Mouse (Mus musculus) MEL (cell line): ENCODE results near the gene Calhm3. TPM values are rescaled to one million over a fixed set of nuclear protein-coding genes. Genes with fewer than 3 reads are reported as not detected.
A peak's percentile ranks its signal among the peaks of the same experiment; 100 is the strongest.

Experiments used
- DNase-seq: peaks from one replicate; pipeline ENCODE4 v3.0.0; 2011; ENCODE audit warnings: low read depth, low spot score
- H3K27ac ChIP-seq: 2 replicates; pipeline ENCODE4 v1.5.1; 2012; ENCODE audit warnings: low read depth, mild to moderate bottlenecking, control low read depth, low read length, moderate library complexity; ENCODE audit not compliant: control insufficient read depth
- H3K27me3 ChIP-seq, 2 experiments: fragments of 150-350 bp in 1 of 2; sonication (generic) in 1 of 2; 2 replicates each; pipeline ENCODE4 v1.6.1; 2012; ENCODE audit warnings: low read length in 2 of 2, mild to moderate bottlenecking in 2 of 2, improper control_type of control experiment in 1 of 2, moderate library complexity in 1 of 2; ENCODE audit not compliant: insufficient read depth in 2 of 2, control insufficient read depth in 1 of 2
- H3K36me3 ChIP-seq, 2 experiments: 2 replicates each; pipeline ENCODE4 v1.6.1; 2012 to 2014; ENCODE audit warnings: low read length in 2 of 2, improper control_type of control experiment in 1 of 2, inconsistent platforms in 1 of 2, mild to moderate bottlenecking in 1 of 2; ENCODE audit not compliant: insufficient read depth in 2 of 2, control insufficient read depth in 1 of 2
- H3K4me1 ChIP-seq, 2 experiments: fragments of 150-350 bp in 1 of 2; sonication (generic) in 1 of 2; 2 replicates each; pipeline ENCODE4 v1.6.1; 2012; ENCODE audit warnings: low read length in 2 of 2, improper control_type of control experiment in 1 of 2, mild to moderate bottlenecking in 1 of 2; ENCODE audit not compliant: insufficient read depth in 2 of 2, control insufficient read depth in 1 of 2
- H3K4me3 ChIP-seq, 2 experiments: fragments of 150-350 bp in 1 of 2; sonication (generic) in 1 of 2; 2 replicates each; pipeline ENCODE4 v1.5.1; 2012; ENCODE audit warnings: low read depth in 2 of 2, low read length in 2 of 2, mild to moderate bottlenecking in 2 of 2, moderate library complexity in 2 of 2, control low read depth in 1 of 2, improper control_type of control experiment in 1 of 2; ENCODE audit not compliant: control insufficient read depth in 1 of 2, insufficient read depth in 1 of 2
- H3K79me2 ChIP-seq: 2 replicates; pipeline ENCODE4 v1.6.1; 2012; ENCODE audit warnings: mild to moderate bottlenecking, low read length, moderate library complexity; ENCODE audit not compliant: control insufficient read depth, poor library complexity, insufficient read depth
- H3K9ac ChIP-seq: 2 replicates; pipeline ENCODE4 v1.6.1; 2012; ENCODE audit warnings: low read depth, mild to moderate bottlenecking, control low read depth, low read length, moderate library complexity; ENCODE audit not compliant: control insufficient read depth, poor library complexity, severe bottlenecking
- H3K9me3 ChIP-seq: fragments of 150-350 bp; sonication (generic); replicated peaks from 2 replicates; pipeline ENCODE4 v1.6.1; 2012; ENCODE audit warnings: mild to moderate bottlenecking, low read length, improper control_type of control experiment, moderate library complexity; ENCODE audit not compliant: insufficient read depth
- BHLHE40 ChIP-seq: IDR thresholded peaks from 2 replicates; pipeline ENCODE4 v1.6.1; 2012; ENCODE audit warnings: low read depth, mild to moderate bottlenecking, inconsistent platforms, low read length, improper control_type of control experiment, borderline replicate concordance
- CHD1 ChIP-seq: IDR thresholded peaks from 2 replicates; pipeline ENCODE4 v1.6.1; 2012; ENCODE audit warnings: low read depth, mild to moderate bottlenecking, inconsistent platforms, low read length, improper control_type of control experiment
- CTCF ChIP-seq, 3 experiments: IDR thresholded peaks in 2 of 3; conservative IDR thresholded peaks in 1 of 3; 2 replicates each; pipeline ENCODE4 v1.5.1; 2011 to 2012; ENCODE audit warnings: low read length in 3 of 3, low read depth in 2 of 3, mild to moderate bottlenecking in 2 of 3, improper control_type of control experiment in 1 of 3, inconsistent platforms in 1 of 3, mixed read lengths in 1 of 3, moderate library complexity in 1 of 3; ENCODE audit not compliant: control insufficient read depth in 1 of 3, insufficient read depth in 1 of 3, poor library complexity in 1 of 3, severe bottlenecking in 1 of 3
- E2F4 ChIP-seq: IDR thresholded peaks from 2 replicates; pipeline ENCODE4 v1.6.1; 2011; ENCODE audit warnings: low read depth, low read length, improper control_type of control experiment, borderline replicate concordance
- ELF1 ChIP-seq: IDR thresholded peaks from 2 replicates; pipeline ENCODE4 v1.6.1; 2014; ENCODE audit warnings: low read depth, mild to moderate bottlenecking, inconsistent platforms, low read length, improper control_type of control experiment, moderate library complexity
- EP300 ChIP-seq, 2 experiments: IDR thresholded peaks; 2 replicates each; pipeline ENCODE4 v1.6.1; 2011; ENCODE audit warnings: improper control_type of control experiment in 2 of 2, low read length in 2 of 2, low read depth in 1 of 2, mild to moderate bottlenecking in 1 of 2
- ETS1 ChIP-seq: IDR thresholded peaks from 2 replicates; pipeline ENCODE4 v1.6.1; 2012; ENCODE audit warnings: low read depth, mild to moderate bottlenecking, inconsistent platforms, low read length, improper control_type of control experiment, moderate library complexity
- GABPA ChIP-seq: IDR thresholded peaks from 2 replicates; pipeline ENCODE4 v1.6.1; 2012; ENCODE audit warnings: low read depth, mild to moderate bottlenecking, inconsistent platforms, low read length, improper control_type of control experiment, moderate library complexity
- GATA1 ChIP-seq: IDR thresholded peaks from 2 replicates; pipeline ENCODE4 v1.6.1; 2011; ENCODE audit warnings: low read depth, low read length, improper control_type of control experiment
- JUND ChIP-seq: IDR thresholded peaks from 2 replicates; pipeline ENCODE4 v1.6.1; 2011; ENCODE audit warnings: low read depth, mild to moderate bottlenecking, improper control_type of control experiment, low read length
- KAT2A ChIP-seq: conservative IDR thresholded peaks from 2 replicates; pipeline ENCODE4 v1.6.1; 2012; ENCODE audit warnings: low read depth, low read length, improper control_type of control experiment, inconsistent platforms
- MAFK ChIP-seq: IDR thresholded peaks from 2 replicates; pipeline ENCODE4 v1.6.1; 2011; ENCODE audit warnings: low read depth, mild to moderate bottlenecking, low read length, improper control_type of control experiment, borderline replicate concordance
- MAZ ChIP-seq: IDR thresholded peaks from 2 replicates; pipeline ENCODE4 v1.6.1; 2012; ENCODE audit warnings: low read depth, mild to moderate bottlenecking, inconsistent platforms, low read length, improper control_type of control experiment
- MEF2A ChIP-seq: IDR thresholded peaks from 2 replicates; pipeline ENCODE4 v1.6.1; 2014; ENCODE audit warnings: low read depth, mild to moderate bottlenecking, inconsistent platforms, low read length, improper control_type of control experiment; ENCODE audit not compliant: poor library complexity, insufficient replicate concordance, severe bottlenecking; ENCODE audit errors: extremely low read depth
- MYB ChIP-seq: IDR thresholded peaks from 2 replicates; pipeline ENCODE4 v1.6.1; 2011; ENCODE audit warnings: mild to moderate bottlenecking, low read depth, low read length, improper control_type of control experiment
- MYC ChIP-seq: IDR thresholded peaks from 2 replicates; pipeline ENCODE4 v1.6.1; 2011; ENCODE audit warnings: low read depth, mild to moderate bottlenecking, low read length, improper control_type of control experiment, moderate library complexity
- NELFE ChIP-seq: IDR thresholded peaks from 2 replicates; pipeline ENCODE4 v1.6.1; 2011; ENCODE audit warnings: low read depth, low read length, improper control_type of control experiment
- NRF1 ChIP-seq: IDR thresholded peaks from 2 replicates; pipeline ENCODE4 v1.6.1; 2014; ENCODE audit warnings: low read depth, mild to moderate bottlenecking, inconsistent platforms, low read length, improper control_type of control experiment, moderate library complexity; ENCODE audit not compliant: poor library complexity, insufficient read depth, severe bottlenecking
- POLR2AphosphoS2 ChIP-seq: IDR thresholded peaks from 2 replicates; pipeline ENCODE4 v1.6.1; 2011; ENCODE audit warnings: low read length, improper control_type of control experiment
- RAD21 ChIP-seq: IDR thresholded peaks from 2 replicates; pipeline ENCODE4 v1.6.1; 2011; ENCODE audit warnings: mild to moderate bottlenecking, low read depth, low read length, improper control_type of control experiment
- RCOR1 ChIP-seq: IDR thresholded peaks from 2 replicates; pipeline ENCODE4 v1.6.1; 2012; ENCODE audit warnings: low read depth, mild to moderate bottlenecking, inconsistent platforms, low read length, improper control_type of control experiment
- SIN3A ChIP-seq: IDR thresholded peaks from 2 replicates; pipeline ENCODE4 v1.6.1; 2012; ENCODE audit warnings: low read length, improper control_type of control experiment, inconsistent platforms
- SMC3 ChIP-seq: IDR thresholded peaks from 2 replicates; pipeline ENCODE4 v1.6.1; 2011; ENCODE audit warnings: low read depth, low read length, improper control_type of control experiment
- TAL1 ChIP-seq: IDR thresholded peaks from 2 replicates; pipeline ENCODE4 v1.6.1; 2012; ENCODE audit warnings: mild to moderate bottlenecking, inconsistent platforms, low read length, moderate library complexity, mixed read lengths
- TBP ChIP-seq: IDR thresholded peaks from 2 replicates; pipeline ENCODE4 v1.8.0; 2011; ENCODE audit warnings: low read depth, low read length, improper control_type of control experiment
- TCF12 ChIP-seq: IDR thresholded peaks from 2 replicates; pipeline ENCODE4 v1.6.1; 2014; ENCODE audit warnings: low read depth, mild to moderate bottlenecking, inconsistent platforms, low read length, improper control_type of control experiment, moderate library complexity
- UBTF ChIP-seq: IDR thresholded peaks from 2 replicates; pipeline ENCODE4 v1.6.1; 2012; ENCODE audit warnings: low read depth, mild to moderate bottlenecking, inconsistent platforms, low read length, improper control_type of control experiment, moderate library complexity, borderline replicate concordance; ENCODE audit not compliant: insufficient read depth
- USF1 ChIP-seq: IDR thresholded peaks from 2 replicates; pipeline ENCODE4 v1.6.1; 2014; ENCODE audit warnings: low read depth, mild to moderate bottlenecking, inconsistent platforms, low read length, improper control_type of control experiment, moderate library complexity
- USF2 ChIP-seq, 2 experiments: IDR thresholded peaks; 2 replicates each; pipeline ENCODE4 v1.6.1; 2011 to 2012; ENCODE audit warnings: improper control_type of control experiment in 2 of 2, low read length in 2 of 2, borderline replicate concordance in 1 of 2, inconsistent platforms in 1 of 2, low read depth in 1 of 2, mild to moderate bottlenecking in 1 of 2; ENCODE audit not compliant: insufficient read depth in 1 of 2
- ZKSCAN1 ChIP-seq: IDR thresholded peaks from 2 replicates; pipeline ENCODE4 v1.6.1; 2012; ENCODE audit warnings: low read depth, mild to moderate bottlenecking, inconsistent platforms, low read length, improper control_type of control experiment, moderate library complexity
- ZMIZ1 ChIP-seq: IDR thresholded peaks from 2 replicates; pipeline ENCODE4 v1.6.1; 2012; ENCODE audit warnings: low read depth, mild to moderate bottlenecking, inconsistent platforms, low read length, improper control_type of control experiment, moderate library complexity
- ZNF384 ChIP-seq: IDR thresholded peaks from 2 replicates; pipeline ENCODE4 v1.6.1; 2012; ENCODE audit warnings: low read depth, mild to moderate bottlenecking, inconsistent platforms, low read length, improper control_type of control experiment
- polyA plus RNA-seq, 2 experiments: library from polyadenylated mRNA; stranded (reverse) in 1 of 2; unstranded in 1 of 2; fragments of >175 nt in 1 of 2; fragments of >200 nt in 1 of 2; gene quantifications; 2 replicates each; pipeline versions ENCODE4 v1.2.1 to v1.2.4; 2012; ENCODE audit warnings: low replicate concordance in 2 of 2, low read depth in 1 of 2; ENCODE audit not compliant: insufficient read length in 2 of 2, insufficient read depth in 1 of 2, missing spikeins in 1 of 2
- total RNA-seq: library from RNA; depleted of rRNA; stranded (reverse); fragments of 300-350 nt; gene quantifications from 2 replicates; pipeline ENCODE4 v1.2.3, GENCODE M21; 2012

Gene Calhm3
- total and polyA plus RNA-seq, 3 experiments: not detected

- peak; percentile 52; the same call in 1 of the 2 replicates for TF ChIP-seq BHLHE40
- TF ChIP-seq MYB: no peak
- TF ChIP-seq MAZ: peak; percentile 54; the same call in 1 of the 2 replicates
- TF ChIP-seq ZKSCAN1: no peak
- no peak for TF ChIP-seq MAFK
- peak; percentile 64; the same call in 1 of the 2 replicates for TF ChIP-seq MYC
- no peak for TF ChIP-seq MEF2A
- TF ChIP-seq TCF12: peak; percentile 42; the same call in 1 of the 2 replicates
- no peak for TF ChIP-seq GATA1
- no peak for TF ChIP-seq TAL1
- 0 out of 2 replicates have a peak, but pooled peaks have one; percentile 26 for TF ChIP-seq CHD1
- 0 out of 2 replicates have a peak, but pooled peaks have one; percentile 23 for TF ChIP-seq GABPA
- TF ChIP-seq ELF1: peak; percentile 68; the same call in 1 of the 2 replicates
- TF ChIP-seq E2F4: no peak
These were observed 11.3 kb upstream of the Calhm3 start (continued) for GRCm38 (mm10) chr19:47168793-47169412.

GRCm38 (mm10) chr19:47168223-47168622 is 10.7 kb upstream of the Calhm3 start:
- peak overlapping the region; percentile 59 to 73 for H3K4me3 ChIP-seq
- H3K9me3 ChIP-seq: no peaks in the 10 kb centered on the region
- peak overlapping the region; percentile 66 for H3K9ac ChIP-seq
- TF ChIP-seq NELFE (no peak; the same call in 1 of the 2 replicates), TCF12 (no peak), MAZ (no peak), MAFK (no peak), CTCF (IDR thresholded peaks at IDR 0.05 in 2 of 3, conservative IDR thresholded peaks at IDR 0.05 in 1 of 3; ENCODE audit: control insufficient read depth in 1 of 3, insufficient read depth in 1 of 3, low read depth in 2 of 3, low read length in 3 of 3, poor library complexity in 1 of 3, severe bottlenecking in 1 of 3) (peak; percentile 61 to 98 (median 93)), RCOR1 (no peak), JUND (no peak), POLR2AphosphoS2 (no peak), MYC (no peak), ELF1 (no peak), ZKSCAN1 (no peak), NRF1 (no peak), EP300 (IDR thresholded peaks at IDR 0.05; ENCODE audit: low read depth in 1 of 2, low read length in 2 of 2) (no peak), ZNF384 (no peak), TBP (no peak), SMC3 (peak; percentile 74), KAT2A (no peak), ETS1 (no peak), SIN3A (peak; percentile 54), UBTF (no peak), RAD21 (peak; percentile 88), TAL1 (no peak), USF2 (IDR thresholded peaks at IDR 0.05; ENCODE audit: borderline replicate concordance in 1 of 2, insufficient read depth in 1 of 2, low read depth in 1 of 2, low read length in 2 of 2) (no peak), GABPA (no peak), ZMIZ1 (no peak), MYB (no peak), USF1 (no peak)

More at GRCm38 (mm10) chr19:47168223-47168622, 10.7 kb upstream of the Calhm3 start:
- H3K36me3 ChIP-seq: peaks cover 0 to 3% of the 10 kb centered on the region in 2 experiments; a peak in 2 of 4 replicates
- H3K79me2 ChIP-seq: no peaks in the 10 kb centered on the region; the same call in 1 of the 2 replicates
- H3K4me1 ChIP-seq: no peaks in the 10 kb centered on the region; a peak in 1 of 4 replicates
- H3K27me3 ChIP-seq: no peaks in the 10 kb centered on the region
- DNase-seq: peak; percentile 95
- H3K27ac ChIP-seq: peak overlapping the region; percentile 69
